Mouse (Mus musculus) gastrocnemius, postnatal 36 days (tissue): ENCODE measurements around the gene LTO1. TPM values are rescaled to one million over a fixed set of nuclear protein-coding genes. Genes with fewer than 3 reads are reported as not detected.
"Not testable (repeated sequence)": the region's sequence is repeated elsewhere in the genome, so short reads cannot be mapped to it uniquely, and the experiment has no call there.

ENCODE experiments used
- DNase-seq, 2 experiments: peaks; one replicate each; pipeline ENCODE4 v3.0.0; 2022
- intact Hi-C: fragments of 180-260 bp; cut with DNase I; formaldehyde crosslinking; loops from one replicate; pipeline ENCODE4 v1.15.1; 2025
- long read RNA-seq, 2 experiments: library from polyadenylated mRNA; stranded (forward); transcript quantifications; one replicate each; pipeline ENCODE4 v2.0.0; 2021
- total RNA-seq, 2 experiments: library from RNA; stranded (reverse); gene quantifications; 2 replicates each; pipeline ENCODE4 v1.2.3; 2021

Gene LTO1
- total RNA-seq, result 1 to 10 TPM; 6.8 to 7.2 TPM
- long read RNA-seq, experiment 1, full-length matches to known transcripts, result 11 of 16 reads
- long read RNA-seq, experiment 1, partial matches to known transcripts, result 3 of 16 reads
- long read RNA-seq, experiment 1, other reads (novel, unspliced or antisense), result 2 of 16 reads
- long read RNA-seq, experiment 2, full-length matches to known transcripts, result 9 of 11 reads
- long read RNA-seq, experiment 2, partial matches to known transcripts, result 0 of 11 reads
- long read RNA-seq, experiment 2, other reads (novel, unspliced or antisense), result 2 of 11 reads

- intact Hi-C loops, result no loop called here
- DNase-seq, result peak; percentile 88 to 89
These were observed at the start of gene LTO1 for GRCm38 (mm10) chr7:144914948-144915750. Gene LTO1 (plus strand): TSS chr7:144915100.

DNA sequence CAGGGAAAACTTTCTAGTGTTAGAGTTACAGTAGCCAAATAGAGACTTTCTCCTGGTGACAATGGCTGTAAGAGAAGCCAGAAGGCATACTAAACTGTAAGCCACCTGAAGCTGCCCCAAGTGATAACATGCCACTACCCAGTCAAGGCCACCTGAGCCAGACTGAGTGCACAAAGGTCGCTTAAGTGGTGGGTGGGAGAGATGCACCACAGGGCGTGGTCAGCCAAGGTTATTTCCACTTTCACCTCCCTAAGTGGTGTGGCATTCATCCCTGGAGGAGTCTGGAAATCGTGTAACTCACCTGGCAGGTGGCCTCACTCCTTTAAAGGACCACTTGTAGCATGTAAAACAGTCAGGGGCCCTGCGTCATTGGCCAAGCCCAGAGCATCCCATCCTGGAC, 47.7 kb upstream of the LTO1 start:
- intact Hi-C loops, result no loop called here
- no peak for DNase-seq

DNA sequence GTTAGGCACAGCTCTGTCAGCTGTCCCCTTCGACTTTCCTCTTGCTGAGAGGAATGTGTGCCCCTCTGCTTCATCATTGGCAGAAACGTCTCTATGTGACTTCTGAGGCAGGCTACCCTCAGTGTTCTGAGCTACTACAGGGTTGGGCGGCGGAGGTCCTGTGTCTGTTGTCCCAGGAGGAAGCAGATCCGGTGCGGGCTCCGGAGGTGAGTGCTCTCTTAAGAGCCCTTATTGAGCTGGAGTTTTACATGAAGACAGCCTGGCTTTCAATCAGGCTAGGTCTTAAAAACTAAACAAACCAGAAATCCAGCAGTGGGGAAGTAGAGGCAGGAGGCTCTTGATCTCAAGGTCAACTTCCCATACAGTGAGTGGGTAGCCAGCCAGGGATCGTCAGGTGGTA, 47.3 kb upstream of the LTO1 start:
- DNase-seq, result no peak
- intact Hi-C loops, result no loop called here

DNA sequence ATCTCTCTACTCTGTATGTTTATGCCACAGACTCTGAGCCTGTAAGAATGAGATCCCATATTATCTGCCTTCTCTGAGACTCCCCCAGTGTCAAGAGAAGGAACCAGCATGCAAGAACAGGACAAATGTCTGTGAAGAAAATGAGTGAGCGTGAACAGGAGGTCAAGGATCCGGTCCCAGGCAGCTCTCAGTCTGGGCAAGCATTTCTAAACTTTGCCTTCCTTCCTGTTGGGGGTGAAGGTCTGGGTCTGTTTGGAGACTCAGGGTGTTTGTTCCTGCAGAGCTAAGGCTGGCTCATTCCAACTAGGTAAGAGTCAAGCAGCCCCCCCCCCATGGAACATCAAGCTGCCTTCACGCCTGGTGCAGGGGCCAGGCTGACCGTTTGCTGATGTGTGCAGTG, 42.5 kb upstream of the LTO1 start:
- no peak for DNase-seq
- intact Hi-C loops, result no loop called here

DNA sequence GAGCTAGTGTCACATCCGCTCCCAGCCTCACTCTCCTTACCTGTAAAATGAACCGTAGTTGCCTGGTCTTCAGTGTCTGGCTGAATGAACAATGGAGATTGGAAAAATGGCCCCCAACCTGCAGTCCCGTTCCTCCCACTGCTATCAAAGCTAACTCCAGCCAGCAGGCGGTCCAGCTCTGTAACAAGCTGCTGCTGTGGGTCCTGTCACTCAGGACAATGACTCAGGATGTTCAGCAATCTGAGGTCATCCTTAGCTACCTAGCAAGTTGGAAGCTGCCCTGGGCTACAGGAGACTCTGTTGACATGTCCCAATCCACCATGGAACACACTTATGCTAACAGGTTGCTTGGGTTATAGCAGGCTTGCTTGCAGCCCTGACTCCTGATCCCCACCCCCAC, 41.7 kb upstream of the LTO1 start:
- intact Hi-C loops, result no loop called here
- DNase-seq, result no peak

DNA sequence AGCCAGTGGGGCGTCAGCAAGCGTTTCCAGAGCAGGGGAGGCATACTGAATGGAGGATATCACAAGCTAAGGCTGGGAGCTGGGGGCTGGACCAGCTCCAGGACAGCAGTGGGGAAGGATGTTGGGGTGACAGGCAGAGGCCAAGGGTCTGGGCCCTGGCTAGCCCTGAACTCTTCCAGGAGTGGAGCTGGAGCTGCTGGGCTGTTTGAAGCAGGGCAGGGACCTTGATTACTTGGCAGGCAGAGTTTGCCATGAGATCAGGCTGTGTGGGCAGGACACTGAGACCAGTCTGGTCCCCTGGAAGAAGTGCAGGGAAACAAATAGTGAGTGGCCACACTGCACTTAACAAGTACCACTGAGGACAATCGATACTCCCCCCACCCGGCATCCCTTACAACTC, 40.7 kb upstream of the LTO1 start:
- DNase-seq, result no peak
- intact Hi-C loops, result no loop called here

DNA sequence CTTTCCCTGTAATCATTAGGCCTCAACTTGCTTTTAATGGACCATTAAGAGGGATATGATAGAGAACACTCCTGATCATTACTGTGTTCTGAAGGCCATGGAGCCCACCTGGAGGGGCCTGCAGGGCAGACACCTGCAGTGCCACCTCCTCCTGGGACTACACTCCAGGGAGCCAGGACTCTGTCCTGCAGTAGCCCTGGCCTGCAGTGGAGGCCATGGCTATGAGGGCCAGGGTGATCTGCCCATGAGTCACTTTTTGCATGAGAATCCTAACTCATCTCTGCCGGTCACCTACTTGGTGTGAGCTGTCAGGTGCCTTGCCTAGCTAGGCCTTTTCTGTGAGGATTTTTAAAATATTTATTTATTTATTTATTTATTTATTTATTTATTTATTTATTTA, 36.5 kb upstream of the LTO1 start:
- no peak for DNase-seq
- intact Hi-C loops, result no loop called here

- intact Hi-C loops, result no loop called here
- no peak for DNase-seq
These were observed 31.8 kb upstream of the LTO1 start for GRCm38 (mm10) chr7:144883106-144883505.

DNA sequence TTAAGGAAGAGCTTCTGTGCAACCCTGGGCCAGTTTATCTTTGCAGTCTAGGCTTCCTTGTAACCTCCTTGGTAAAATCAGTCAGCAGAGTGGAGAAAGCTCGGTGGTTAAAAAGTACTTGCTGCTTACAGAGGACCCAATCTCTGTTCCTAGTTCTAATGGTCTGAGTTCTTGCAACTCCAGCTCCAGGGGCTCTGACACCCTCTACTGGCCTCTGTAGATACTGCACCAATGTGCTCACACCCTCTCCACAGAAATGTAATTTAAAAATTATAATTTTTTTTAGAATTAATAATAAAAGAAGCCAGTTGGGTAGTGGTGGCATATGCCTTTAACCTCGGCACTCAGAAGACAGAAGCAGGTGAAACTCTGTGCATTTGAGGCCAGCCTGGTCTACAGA, 27.2 kb upstream of the LTO1 start:
- intact Hi-C loops, result no loop called here
- DNase-seq, result no peak

DNA sequence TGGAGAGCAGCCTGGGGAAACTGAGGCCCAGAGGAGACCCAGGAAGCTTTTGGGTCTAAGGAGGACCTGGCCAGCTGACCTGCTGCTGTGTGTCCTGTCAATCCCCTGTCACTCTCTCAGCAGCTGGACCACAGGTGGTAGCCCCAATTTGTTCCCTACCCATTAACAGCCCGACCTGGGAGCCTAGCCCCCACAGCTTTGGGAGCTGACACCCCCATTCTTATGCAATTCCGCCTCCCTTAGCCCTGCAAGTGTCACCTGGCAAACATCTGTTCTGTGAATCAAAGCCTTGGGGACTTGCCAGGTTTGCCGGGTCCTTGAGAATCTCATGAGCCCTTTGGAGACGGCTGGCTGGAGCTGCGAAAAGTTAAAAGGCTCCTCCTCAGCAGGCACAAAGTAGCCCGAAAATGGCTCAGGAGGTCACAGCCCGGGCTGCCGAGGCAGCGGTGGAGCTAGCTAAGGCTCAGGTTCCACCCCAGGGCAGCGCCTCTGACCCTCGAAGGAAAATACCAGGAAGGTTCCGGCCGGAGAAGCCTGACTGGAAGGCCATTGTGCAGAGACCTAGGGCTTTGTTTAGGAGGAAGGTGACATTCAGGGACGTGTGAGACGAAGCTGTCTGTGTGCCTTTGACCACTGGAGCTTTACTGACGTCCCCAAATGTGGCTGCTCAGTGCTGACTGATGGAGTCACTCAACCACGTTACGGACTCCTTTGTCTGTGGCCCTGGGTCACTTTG, 26.2 kb upstream of the LTO1 start:
- DNase-seq, result no peak
- intact Hi-C loops, result no loop called here

- intact Hi-C loops, DNase-seq: not testable (repeated sequence)
These were observed 24.2 kb upstream of the LTO1 start for GRCm38 (mm10) chr7:144890661-144891060.

- intact Hi-C loops, result loop anchor here (2.0 kb wide), 1 partner anchor 45 kb away; the partner anchor contains the start of gene Fgf4
- no peak for DNase-seq
These were observed 23.0 kb upstream of the LTO1 start for GRCm38 (mm10) chr7:144891863-144892262.

DNA sequence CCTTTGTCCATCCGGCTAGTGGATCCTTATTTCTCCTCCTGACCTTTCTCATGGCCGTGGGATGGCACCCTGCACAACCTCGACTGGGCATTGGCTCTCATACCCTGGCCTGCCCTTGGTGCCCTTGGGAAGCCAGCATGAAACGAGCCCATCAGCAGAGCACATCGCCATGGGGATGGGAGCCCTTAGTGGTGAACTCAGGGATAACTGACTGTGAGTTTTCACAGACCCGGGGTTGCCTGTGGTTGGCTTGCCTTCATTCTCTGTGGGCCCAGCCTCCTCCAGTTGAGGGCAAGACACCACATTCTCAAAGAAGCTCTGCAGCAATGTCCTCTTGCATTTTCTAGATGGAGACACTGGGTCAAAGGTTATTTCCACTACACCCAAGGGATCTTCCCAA, 22.6 kb upstream of the LTO1 start:
- no peak for DNase-seq
- intact Hi-C loops, result loop anchor here (2.0 kb wide), 1 partner anchor 46 kb away; the partner anchor contains the start of gene Fgf4

DNA sequence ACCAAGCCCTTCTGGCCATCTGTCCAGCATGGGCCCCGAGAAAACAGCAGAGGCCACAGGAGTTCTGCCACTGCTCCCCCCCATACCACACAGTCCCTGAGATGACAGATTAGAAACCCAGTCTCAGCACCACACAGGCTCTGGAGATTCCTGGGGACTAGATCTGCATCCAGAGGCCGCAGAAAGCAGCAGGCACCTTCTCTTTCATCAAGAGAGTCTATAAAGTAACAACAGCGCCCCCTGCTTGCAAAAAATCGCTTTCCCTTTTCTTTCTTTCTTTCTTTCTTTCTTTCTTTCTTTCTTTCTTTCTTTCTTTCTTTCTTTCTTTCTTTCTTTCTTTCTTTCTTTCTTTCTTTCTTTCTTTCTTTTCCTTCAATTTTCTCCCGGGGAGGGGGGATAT, 20.7 kb upstream of the LTO1 start:
- intact Hi-C loops, result loop anchor here (2.0 kb wide), 1 partner anchor 95 kb away; no protein-coding TSS in a partner anchor
- DNase-seq, result no peak

DNA sequence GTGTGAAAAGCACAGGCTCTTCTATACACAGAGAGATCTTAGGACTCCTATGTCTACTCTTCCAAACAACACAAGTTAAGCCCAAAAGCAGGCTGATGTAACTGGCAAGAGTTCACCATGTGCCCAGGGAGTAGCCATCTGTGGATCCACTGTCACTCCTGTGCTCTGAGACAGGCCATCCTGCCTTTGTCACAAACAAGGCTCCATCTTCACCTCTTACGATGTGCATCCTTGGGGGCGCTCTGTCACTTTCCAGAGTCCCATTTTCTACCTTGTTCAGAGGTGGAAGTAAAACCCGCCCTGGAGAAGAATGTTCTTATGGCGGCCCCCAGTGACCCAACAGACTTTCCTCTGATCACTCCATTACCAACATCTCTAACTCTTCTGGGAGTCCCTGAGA, 20.2 kb upstream of the LTO1 start:
- no peak for DNase-seq
- intact Hi-C loops, result loop anchor here (2.0 to 5.0 kb wide), 2 partner anchors 96 to 307 kb away; no protein-coding TSS in a partner anchor

GRCm38 (mm10) chr7:144895305-144896111, 19.4 kb upstream of the LTO1 start:
- DNase-seq, result peak; percentile 48 to 50
- intact Hi-C loops, result loop anchor here (2.0 to 5.0 kb wide), 2 partner anchors 97 to 308 kb away; no protein-coding TSS in a partner anchor

- DNase-seq, result no peak
- intact Hi-C loops, result loop anchor here (5.0 kb wide), 1 partner anchor 309 kb away; no protein-coding TSS in a partner anchor
These were observed 18.3 kb upstream of the LTO1 start, which contains the start of gene Fgf15 for GRCm38 (mm10) chr7:144896294-144897218. Gene Fgf15 (plus strand): TSS chr7:144896531.

GRCm38 (mm10) chr7:144898506-144898905, 16.4 kb upstream of the LTO1 start:
- no peak for DNase-seq
- intact Hi-C loops, result loop anchor here (5.0 kb wide), 1 partner anchor 311 kb away; no protein-coding TSS in a partner anchor

DNA sequence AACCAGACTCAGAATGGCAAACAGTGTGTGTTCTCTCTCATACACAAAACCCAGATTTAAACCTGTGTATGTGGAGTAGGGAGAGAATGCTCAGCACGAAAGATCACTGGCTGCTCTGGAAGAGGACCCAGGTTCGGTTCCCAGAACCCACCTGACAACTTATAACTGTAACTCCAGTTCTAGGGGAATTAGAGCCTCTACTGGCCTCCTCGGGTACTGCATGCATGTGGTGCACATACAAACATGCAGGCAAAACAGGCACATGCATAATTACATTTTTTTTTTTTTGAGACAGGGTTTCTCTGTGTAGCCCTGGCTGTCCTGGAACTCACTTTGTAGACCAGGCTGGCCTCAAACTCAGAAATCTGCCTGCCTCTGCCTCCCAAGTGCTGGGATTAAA, 9.4 kb upstream of the LTO1 start:
- DNase-seq, intact Hi-C loops: not testable (repeated sequence)
